ENCODE assay signal across 18 mouse cellular contexts in the genomic region with DNA sequence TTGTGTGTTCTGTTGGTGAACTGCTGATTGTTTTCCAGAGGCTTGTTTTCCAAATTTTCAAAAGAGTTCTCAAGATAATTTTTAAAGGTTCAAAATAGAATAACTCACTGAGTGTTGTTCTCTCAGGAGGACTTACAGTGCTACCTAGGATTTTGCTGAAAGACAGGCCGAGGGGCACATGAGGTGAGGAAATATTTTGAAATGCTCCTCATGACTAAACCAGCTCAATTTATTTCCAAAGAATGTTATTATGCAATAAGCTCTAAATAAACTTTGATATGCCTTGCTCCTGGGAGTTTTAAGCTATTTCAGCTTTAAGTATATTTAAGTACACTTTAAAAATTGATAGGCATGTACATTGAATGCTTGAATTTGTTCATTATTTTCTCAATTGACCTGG.
A peak's percentile ranks its signal among the peaks of the same experiment; 100 is the strongest.
DNase-seq lines count a peak whose midpoint lies in the region.
"Had no signal": no experiment of that assay in that cellular context is flagged by ENCODE, and none has a peak within 500 bp of the region (broad histone marks: within the 10 kb centered on the region; RNA-seq: fewer than 3 reads in every experiment).

No protein-coding gene starts in this region.

- peak; percentile 8 for DNase-seq in adrenal gland, postnatal 14 days
- no peak for DNase-seq in adrenal gland, adult 8-10 months
- peak; percentile 5 for DNase-seq in lung, postnatal 36 days
- no peak for DNase-seq in lung, postnatal 10 days
- DNase-seq in fat pad, adult 2 months (ENCODE audit: extremely low read depth, low read depth, low spot score), result peak; percentile 67
- DNase-seq in spleen, postnatal 36 days (ENCODE audit: low spot score in 2 of 2), result no peak
- no peak for DNase-seq in layer of hippocampus, adult 9-11 months
- DNase-seq: cerebellum, adult 11 months; cerebellum, adult 2 months; cerebellum, adult 9-11 months; cerebellum, postnatal 25 days; forebrain, postnatal 0 days; gastrocnemius, adult 2 months; gastrocnemius, postnatal 14 days; heart, adult 2 months; heart, postnatal 14 days; heart, postnatal 4 days; kidney, adult 18-20 months had no signal

Comparison
In these comparisons a context has a peak if more than half of its experiments do, and no peak if none do; other contexts are left out.
1. DNase-seq: peak in adrenal gland, postnatal 14 days (single experiment), lung, postnatal 36 days (single experiment) and fat pad, adult 2 months (single experiment); none in adrenal gland, adult 8-10 months (single experiment), lung, postnatal 10 days (single experiment), spleen, postnatal 36 days (0 of 2) and layer of hippocampus, adult 9-11 months (single experiment).